28 mouse cellular contexts compared by ENCODE assay signal in the genomic region with DNA sequence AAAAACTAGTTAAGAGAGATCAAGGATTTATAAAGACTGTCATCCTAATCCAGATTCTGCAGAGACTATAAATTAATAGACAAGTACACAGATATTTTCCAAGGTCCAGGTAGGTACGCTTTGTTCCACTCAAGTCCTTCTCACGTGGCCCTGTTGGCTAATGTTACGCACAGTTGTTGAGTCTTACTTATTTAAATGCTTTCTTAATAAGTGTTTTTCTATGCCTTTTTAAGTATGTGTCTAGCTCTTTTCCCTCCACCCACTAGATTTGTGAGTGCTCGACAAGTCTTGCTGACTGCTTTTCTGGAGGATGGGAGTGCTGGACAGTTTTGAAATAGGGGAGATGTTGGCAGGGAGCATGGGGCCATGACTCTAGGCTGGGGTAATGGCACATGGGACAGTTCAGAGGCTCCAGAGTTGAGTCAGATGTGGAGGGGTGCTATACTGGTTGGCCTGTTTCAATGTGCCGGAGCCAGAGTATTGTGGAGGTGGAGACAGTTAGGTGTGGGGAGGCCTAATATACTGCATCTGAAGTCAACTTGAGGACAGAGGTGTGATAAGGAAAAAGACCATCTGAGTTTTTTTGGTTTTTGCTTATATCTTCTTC.
DNase-seq lines count a peak whose midpoint lies in the region; ATAC-seq lines count a peak whose summit lies in the region.
"Had no signal": no experiment of that assay in that cellular context is flagged by ENCODE, and none has a peak within 500 bp of the region (broad histone marks: within the 10 kb centered on the region; RNA-seq: fewer than 3 reads in every experiment).

No protein-coding gene starts in this region.

- no peaks in the 10 kb centered on the region for H3K4me1 ChIP-seq in midbrain, embryonic 11.5 days (ENCODE audit: control insufficient read depth, insufficient read depth, low read length)
- no peaks in the 10 kb centered on the region for H3K4me1 ChIP-seq in midbrain, embryonic 13.5 days (replicated peaks)
- H3K4me1 ChIP-seq: forebrain, embryonic 10.5 days; heart, embryonic 10.5 days had no signal

- no peak for ATAC-seq in midbrain, embryonic 11.5 days (ENCODE audit: low FRiP score)
- no peak for ATAC-seq in midbrain, embryonic 13.5 days
- ATAC-seq: activated CD4-positive, CD25-positive, alpha-beta regulatory T cell, adult 4 months; forebrain, embryonic 14.5 days; forebrain, postnatal 0 days had no signal

- H3K36me3 ChIP-seq in midbrain, embryonic 11.5 days (ENCODE audit: control insufficient read depth, insufficient read depth, low read length), result no peaks in the 10 kb centered on the region
- peaks cover 17% of the 10 kb centered on the region for H3K36me3 ChIP-seq in midbrain, embryonic 13.5 days

- peak; percentile 73 for DNase-seq in heart, adult 11 months
- no peak for DNase-seq in heart, adult 18-20 months
- DNase-seq in lung, adult 18-20 months, result peak; percentile 55 to 57
- DNase-seq in lung, postnatal 4 days, result no peak
- DNase-seq in midbrain, embryonic 11.5 days (ENCODE audit: low spot score, missing footprints), result peak; percentile 45
- DNase-seq in retina, embryonic 14.5 days (ENCODE audit: low spot score), result no peak
- DNase-seq: adrenal gland, adult 8-10 months; adrenal gland, postnatal 25 days; cerebellum, adult 11-12 months; cerebellum, adult 8-10 months; cerebellum, postnatal 10 days; cerebellum, postnatal 36 days; embryo, embryonic 11 days; forebrain, postnatal 0 days; gastrocnemius, adult 2 months; gastrocnemius, postnatal 14 days; heart, adult 2 months; heart, postnatal 14 days; heart, postnatal 4 days had no signal

- no peak overlapping the region for H3K27ac ChIP-seq in midbrain, embryonic 11.5 days (ENCODE audit: low read depth, low read length)
- no peak overlapping the region for H3K27ac ChIP-seq in midbrain, embryonic 13.5 days
- H3K27ac ChIP-seq: embryonic facial prominence, embryonic 10.5 days; embryonic facial prominence, embryonic 13.5 days; forebrain, embryonic 10.5 days; gastrocnemius, adult 2 months; heart, adult 2 months; heart, embryonic 10.5 days; heart, embryonic 13.5 days; hindbrain, embryonic 14.5 days had no signal

- H3K9me3 ChIP-seq in midbrain, embryonic 11.5 days (ENCODE audit: control insufficient read depth, low read length), result no peaks in the 10 kb centered on the region
- no peaks in the 10 kb centered on the region for H3K9me3 ChIP-seq in midbrain, embryonic 13.5 days
- H3K9me3 ChIP-seq: embryonic facial prominence, embryonic 10.5 days; embryonic facial prominence, embryonic 13.5 days; forebrain, embryonic 10.5 days; heart, embryonic 10.5 days; heart, embryonic 13.5 days had no signal

- no peak overlapping the region for H3K9ac ChIP-seq in midbrain, embryonic 11.5 days (ENCODE audit: low read length)
- no peak overlapping the region for H3K9ac ChIP-seq in midbrain, embryonic 13.5 days (replicated peaks)
- H3K9ac ChIP-seq: embryonic facial prominence, embryonic 13.5 days; forebrain, postnatal 0 days; heart, embryonic 13.5 days; hindbrain, embryonic 14.5 days had no signal

- no peak overlapping the region for H3K4me2 ChIP-seq in midbrain, embryonic 11.5 days
- H3K4me2 ChIP-seq in midbrain, embryonic 13.5 days (replicated peaks), result no peak overlapping the region
- H3K4me2 ChIP-seq: embryonic facial prominence, embryonic 13.5 days; heart, embryonic 13.5 days; hindbrain, embryonic 14.5 days had no signal

- no peaks in the 10 kb centered on the region for H3K27me3 ChIP-seq in midbrain, embryonic 11.5 days (ENCODE audit: control insufficient read depth, insufficient read depth, low read length)
- H3K27me3 ChIP-seq in midbrain, embryonic 13.5 days, result no peaks in the 10 kb centered on the region
- H3K27me3 ChIP-seq: embryonic facial prominence, embryonic 13.5 days; heart, embryonic 13.5 days had no signal

- 95% methylated on average over 5 of the region's 5 CpGs for WGBS in midbrain, embryonic 11.5 days
- 96% methylated on average over 5 of the region's 5 CpGs for WGBS in midbrain, embryonic 13.5 days

- no peak overlapping the region for H3K4me3 ChIP-seq in midbrain, embryonic 11.5 days (ENCODE audit: low read depth, low read length)
- H3K4me3 ChIP-seq in midbrain, embryonic 13.5 days (replicated peaks), result no peak overlapping the region
- H3K4me3 ChIP-seq: embryonic facial prominence, embryonic 10.5 days; embryonic facial prominence, embryonic 13.5 days; forebrain, embryonic 10.5 days; gastrocnemius, adult 2 months; heart, adult 2 months; heart, embryonic 10.5 days; heart, embryonic 13.5 days had no signal

Comparison
In these comparisons a context has a peak if more than half of its experiments do, and no peak if none do; other contexts are left out.
1. DNase-seq: peak in heart, adult 11 months (single experiment), lung, adult 18-20 months (2 of 2) and midbrain, embryonic 11.5 days (single experiment); none in heart, adult 18-20 months (0 of 2), lung, postnatal 4 days (0 of 2) and retina, embryonic 14.5 days (single experiment).